Mouse (Mus musculus) hindlimb bud, embryonic 11.5 days (tissue): ENCODE results near the gene Ipo13.

Experiments
- DNase-seq: peaks from one replicate; pipeline ENCODE4 v3.0.0-alpha.2; 2012; ENCODE audit warnings: low read depth, low spot score; ENCODE audit errors: extremely low spot score

The Ipo13 gene

DNA sequence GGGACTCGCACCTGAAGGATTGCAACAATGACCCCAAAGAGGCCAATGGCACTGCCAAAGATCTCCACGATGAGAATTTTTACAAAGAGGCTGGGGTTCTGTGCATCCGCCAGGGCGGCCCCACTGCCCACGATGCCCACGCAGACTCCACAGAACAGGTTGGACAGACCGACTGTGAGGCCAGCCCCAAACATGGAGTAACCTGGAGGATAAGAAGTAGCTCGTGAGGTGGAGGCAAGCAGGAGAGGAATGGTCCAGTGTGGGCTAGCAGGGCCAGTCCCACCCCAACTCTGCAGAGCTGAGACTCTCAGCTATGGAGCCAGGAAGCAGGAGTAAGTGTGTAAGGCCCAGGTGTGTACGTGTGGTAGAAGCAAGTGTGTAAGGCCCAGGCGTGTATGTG lies 29.7 kb downstream of the Ipo13 start:
- no peak for DNase-seq

DNA sequence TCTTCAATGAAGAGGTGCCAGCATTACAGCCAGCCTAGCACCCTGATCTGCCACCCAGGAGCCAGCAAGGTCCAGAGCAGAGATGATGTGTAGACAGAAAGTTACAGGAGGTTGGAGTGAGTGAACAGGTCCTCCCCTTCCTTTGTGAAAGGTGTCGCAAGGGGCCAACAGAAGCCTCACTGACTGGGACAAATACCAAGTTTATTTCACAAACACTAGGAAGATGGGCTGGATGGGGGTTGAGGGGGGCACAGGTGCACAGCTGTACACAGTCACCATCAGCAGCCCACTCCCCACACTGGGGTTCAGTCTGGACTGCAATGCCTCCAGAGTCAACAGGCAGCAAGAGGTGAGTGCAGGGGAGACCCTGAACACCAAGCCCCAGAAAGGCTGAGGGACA lies 30.7 kb downstream of the Ipo13 start:
- DNase-seq: no peak

DNA sequence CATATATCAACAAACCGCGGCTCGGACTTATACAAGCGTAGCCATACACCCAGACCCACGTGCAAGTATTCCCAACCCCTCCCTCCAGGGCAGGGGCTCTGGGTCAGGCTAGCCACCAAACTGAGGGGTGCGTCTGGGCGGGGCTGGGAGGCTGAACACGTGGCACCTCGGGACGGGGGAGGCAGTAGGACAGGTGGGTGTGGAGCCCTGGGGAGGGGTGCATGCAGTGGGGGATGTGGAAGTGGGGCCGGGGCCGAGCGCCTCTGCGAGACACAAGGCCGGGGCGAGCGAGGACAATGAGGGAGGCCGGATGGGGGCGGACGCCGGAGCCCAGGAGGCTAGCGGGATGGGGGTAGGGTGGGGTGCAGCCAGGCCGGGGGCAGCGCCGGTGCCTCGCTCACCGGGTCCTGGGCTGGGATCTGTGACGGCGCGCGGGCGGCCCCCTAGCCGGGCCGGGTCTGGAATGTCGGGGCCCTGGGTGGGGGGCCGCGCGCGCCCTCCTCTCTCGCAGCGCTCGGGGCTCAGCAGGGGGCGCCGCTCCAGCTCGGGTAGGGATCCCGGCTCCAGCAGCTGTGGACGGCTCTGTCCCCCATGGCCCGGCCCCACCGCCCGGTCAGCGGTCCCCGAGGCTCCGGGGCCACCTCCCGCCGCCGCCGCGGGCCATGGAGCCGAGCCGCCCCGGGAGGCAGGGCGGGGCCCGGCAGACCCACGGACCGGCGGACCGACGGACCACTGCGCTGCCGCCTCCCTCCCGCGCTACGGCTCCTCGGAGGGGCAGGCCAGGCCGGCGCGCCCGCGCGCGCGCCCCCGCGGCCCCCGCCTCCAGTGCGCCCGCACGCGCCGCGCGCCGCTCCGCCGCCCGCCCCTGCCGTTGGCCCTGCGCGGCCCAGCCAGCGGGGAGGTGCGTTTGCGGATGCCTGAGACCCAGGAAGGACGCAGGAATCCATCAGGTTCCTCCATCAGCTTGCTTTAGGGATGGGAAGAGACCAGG lies 31.8 kb downstream of the Ipo13 start, which contains the start of gene B4galt2:
Gene B4galt2 (minus strand): TSS at position 787 of the 991 bp plus-strand sequence.
- DNase-seq: no peak

DNA sequence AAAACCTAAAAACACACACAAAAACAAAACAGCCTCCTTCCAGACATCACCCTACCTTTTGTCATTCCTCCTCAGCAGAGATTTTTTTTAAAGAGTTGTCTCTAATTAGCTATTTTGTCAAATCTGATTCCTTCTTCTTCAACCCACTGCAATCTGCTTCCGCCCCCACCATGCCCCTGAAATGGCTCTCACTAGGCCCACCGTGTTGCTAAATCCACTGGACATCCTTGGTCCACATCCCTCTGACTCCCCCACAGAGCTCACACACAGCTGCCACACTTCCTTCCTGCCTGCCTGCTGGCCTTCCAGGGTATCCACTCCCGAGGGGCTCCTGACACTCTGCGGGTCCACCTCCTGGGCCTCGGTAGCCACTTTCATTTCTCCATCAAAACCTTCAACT lies 36.1 kb downstream of the Ipo13 start:
- no peak for DNase-seq

DNA sequence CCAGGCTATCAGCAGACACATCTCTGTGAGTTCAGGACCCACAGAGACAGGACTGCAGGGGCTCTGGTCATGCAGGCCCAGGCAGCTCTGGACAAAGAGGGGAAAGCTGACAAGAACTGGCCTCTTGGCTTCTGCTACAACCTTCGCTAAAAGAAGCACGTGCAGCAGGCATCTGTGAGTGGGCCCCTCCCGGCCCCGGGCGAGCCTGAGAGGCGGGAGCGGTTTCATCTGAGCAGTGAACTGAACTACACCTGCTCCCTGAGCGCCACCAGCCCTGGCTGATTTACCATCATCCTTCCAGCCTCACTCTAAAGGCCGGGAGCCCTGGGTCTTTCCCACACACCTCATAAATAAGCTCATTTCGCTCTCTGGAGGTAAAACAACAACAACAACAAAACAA lies 36.5 kb downstream of the Ipo13 start:
- DNase-seq: no peak

DNA sequence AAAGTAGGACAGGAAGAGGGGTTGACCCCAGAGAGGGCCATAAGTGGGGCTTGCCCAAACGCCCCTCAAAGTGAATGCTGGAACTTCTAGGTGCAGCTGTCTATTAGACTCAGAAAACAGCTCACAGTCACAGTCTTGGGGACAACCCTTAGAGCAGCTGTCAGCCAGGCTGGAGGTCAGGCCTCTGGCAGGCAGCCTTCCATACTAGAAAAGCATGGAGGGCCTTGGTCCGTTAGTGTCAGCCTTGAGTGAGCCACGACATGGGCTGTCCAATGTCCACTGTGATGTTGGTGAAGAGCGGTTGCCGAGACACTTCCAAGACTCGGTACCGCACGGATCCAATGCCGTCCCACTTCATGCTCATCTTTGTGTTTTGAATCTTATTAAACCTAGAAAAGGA lies 41.2 kb downstream of the Ipo13 start:
- DNase-seq: no peak

DNA sequence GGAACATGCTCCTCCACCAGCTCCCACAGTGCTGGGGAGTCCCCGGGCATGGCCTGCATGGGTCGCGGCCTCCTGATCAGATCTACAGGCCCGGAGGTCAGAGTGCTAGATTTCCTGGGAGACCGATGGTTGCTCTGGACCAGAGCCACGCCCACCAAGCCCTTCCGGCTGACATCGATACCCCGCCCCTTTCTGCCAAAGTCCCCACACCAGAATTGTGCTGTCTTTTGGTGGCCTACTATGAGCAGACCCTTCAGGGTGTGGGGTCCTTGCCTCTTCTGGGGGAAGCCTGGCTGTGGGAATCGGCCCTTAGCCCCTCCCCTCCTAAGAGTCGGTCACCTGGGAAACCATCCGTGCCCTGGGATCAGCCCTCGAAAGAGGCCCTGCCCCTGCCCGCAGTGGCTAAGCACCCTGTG lies 42.3 kb downstream of the Ipo13 start, which contains the start of gene Ccdc24:
Gene Ccdc24 (minus strand): TSS at position 87 of the 416 bp plus-strand sequence.
- DNase-seq: no peak

DNA sequence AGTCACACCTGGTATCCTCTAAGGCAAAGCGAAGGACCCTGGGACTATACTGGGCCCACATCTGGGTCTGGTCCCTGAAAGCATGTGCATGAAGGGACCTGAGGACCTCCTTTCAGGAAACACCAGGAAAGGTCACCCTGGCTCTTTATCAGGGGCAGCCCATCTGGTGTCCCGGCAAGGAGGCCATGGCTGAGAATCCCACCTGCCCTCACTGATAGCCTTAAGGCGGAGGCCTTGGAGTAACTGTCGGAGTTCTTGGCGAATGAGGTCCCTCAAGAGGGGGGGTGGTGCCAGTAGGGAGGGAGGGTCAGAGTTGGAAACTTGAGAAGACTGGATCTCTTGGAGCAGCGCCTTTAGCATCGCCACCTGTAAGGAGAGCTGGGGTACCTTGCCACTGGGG lies 43.0 kb downstream of the Ipo13 start:
- no peak for DNase-seq

DNA sequence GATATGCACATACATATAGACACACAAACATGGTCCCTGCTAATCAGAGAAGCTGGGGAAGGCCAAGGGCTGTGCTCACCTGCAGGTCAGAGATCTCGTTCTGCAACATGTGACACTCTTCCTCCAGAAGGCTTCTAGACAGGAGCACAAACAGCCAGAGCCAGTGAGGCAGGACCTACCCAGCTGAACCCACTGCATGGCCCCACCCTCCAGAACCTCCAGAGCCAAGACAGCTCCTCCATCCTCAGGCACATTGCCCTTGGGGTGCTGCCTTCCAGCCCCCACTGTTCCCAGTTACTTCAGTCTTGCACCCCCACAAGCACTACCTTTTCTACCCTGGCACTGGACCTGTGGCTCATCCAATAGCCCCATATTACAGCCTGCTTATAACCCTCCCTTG lies 44.4 kb downstream of the Ipo13 start:
- DNase-seq: no peak

DNA sequence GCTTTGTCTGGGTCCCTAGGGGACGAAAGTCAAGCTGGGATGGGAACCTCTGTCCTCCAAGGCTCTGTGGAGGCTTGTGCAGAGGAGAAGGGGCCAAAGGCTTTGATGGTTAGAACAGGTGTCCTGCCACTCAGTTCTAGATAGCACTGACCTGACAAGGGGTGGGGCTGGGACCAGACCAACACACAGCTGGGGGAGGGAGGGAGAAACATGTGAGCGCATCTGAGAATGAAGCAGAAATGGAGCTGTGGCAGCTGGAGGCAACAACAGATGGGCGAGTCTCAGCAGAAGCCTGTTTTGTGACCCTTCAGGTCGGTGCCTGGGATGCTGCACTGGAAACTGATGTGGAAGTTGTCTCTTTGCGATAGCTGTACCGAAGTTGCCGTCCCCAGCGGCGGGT lies 45.5 kb downstream of the Ipo13 start:
- DNase-seq: no peak

DNA sequence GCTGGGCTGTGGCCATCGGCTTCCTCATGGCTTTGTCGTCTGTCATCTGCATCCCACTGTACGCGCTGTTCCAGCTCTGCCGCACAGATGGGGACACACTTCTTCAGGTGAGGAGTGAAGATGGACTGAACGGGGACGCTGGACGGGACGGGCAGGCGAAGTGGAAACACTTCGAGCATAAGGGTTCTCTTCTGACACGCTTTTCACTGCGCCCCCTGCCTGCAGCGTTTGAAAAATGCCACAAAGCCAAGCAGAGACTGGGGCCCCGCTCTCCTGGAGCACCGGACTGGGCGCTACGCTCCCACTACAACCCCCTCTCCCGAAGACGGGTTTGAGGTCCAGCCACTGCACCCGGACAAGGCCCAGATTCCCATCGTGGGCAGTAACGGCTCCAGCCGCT lies 47.0 kb downstream of the Ipo13 start:
- DNase-seq: no peak

DNA sequence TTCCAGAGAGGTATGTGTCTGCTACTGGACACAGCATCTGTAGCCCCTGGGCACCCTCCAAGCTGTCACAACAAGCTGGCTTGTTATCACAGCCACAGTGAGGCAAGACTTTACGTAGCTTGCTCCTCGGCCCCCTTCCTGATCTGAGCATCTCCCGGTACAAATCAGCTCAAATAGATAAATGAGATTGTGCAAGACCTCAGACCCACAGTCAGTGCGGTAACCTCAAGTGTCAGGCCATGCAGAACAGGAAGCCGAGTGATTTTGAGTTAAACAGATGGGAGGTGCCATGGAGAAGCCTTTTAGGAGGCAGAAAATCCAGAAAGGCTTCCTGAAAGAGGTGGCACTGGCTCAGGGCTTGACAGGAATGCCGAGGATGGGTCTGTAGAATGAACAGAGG lies 47.8 kb downstream of the Ipo13 start:
- DNase-seq: no peak

DNA sequence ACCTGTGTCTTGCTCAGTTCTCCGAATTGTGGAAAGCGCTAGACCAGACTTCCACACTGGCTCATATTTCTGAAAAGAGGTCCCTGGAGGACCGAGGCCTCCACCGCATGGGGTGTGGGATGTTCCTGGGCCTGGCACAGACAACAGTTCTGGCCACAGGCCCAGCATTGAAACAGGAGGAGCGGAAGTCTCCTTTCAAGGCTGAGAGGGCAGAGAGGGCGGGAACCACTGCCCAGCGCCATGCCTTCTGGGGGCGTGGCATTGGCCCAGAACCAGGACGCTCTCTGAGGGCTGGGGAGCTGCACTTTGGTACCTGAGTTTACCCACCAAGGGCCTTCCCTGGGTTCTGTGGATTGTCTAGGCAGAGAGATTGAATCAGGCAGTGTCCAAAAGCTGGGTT lies 48.7 kb downstream of the Ipo13 start:
- no peak for DNase-seq

DNA sequence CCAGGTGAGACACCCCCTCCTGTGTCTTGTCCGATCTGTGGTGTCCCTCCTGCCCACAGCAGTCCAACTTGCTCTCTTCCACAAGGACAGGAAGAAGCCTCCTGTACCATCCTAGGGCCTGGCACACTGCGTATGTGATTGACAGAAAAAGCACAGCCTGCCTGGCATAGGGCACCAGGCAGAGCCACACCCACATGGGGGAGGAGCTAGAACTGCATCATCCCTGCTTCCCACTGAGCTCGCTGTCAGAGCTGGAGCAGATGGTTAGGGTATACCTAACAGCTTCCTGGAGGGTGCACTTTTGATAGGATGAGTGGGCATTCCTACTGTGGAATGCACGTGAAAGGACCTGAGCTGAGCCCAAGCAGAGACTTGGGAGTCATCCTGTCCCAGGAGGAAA lies 52.0 kb downstream of the Ipo13 start:
- no peak for DNase-seq

DNA sequence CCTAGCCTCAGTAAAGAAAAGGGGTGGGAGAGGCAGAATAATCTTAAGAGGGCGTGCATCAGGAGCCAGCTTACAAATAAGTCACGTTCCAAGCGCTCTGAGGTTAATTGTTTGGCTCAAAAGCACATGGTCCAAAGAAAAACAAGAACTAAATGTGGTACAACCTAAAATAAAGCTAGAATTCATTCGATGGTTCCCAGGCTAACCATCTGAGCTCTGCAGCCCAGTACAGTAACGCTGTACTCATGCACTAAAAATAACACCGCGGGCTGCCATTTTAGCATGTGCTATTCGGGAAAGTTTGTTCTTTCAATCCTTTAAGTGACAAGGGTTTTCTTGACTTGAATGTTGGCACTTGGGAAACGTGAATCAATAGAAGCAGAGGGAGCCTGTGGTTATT lies 54.2 kb downstream of the Ipo13 start:
- DNase-seq: no peak

DNA sequence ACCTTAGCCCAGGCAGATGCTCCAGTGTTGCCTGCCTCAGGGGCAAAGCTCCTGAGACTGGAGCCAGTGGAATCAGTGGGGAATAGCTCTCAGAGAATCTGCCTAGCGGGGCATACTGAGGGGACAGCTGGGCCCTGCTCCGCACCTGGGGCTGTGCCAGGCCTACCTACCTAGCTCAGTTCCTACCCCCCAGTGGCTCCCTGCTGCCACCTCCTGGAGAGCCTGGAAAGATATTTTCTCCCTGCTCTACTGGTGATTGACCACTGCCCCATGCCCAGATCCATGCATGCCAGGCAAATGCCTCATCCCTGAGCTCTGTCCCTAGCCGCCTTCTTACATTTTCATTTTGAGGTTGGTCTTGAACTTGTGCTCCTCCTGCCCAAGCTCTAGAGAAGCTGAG lies 56.0 kb downstream of the Ipo13 start:
- DNase-seq: no peak

DNA sequence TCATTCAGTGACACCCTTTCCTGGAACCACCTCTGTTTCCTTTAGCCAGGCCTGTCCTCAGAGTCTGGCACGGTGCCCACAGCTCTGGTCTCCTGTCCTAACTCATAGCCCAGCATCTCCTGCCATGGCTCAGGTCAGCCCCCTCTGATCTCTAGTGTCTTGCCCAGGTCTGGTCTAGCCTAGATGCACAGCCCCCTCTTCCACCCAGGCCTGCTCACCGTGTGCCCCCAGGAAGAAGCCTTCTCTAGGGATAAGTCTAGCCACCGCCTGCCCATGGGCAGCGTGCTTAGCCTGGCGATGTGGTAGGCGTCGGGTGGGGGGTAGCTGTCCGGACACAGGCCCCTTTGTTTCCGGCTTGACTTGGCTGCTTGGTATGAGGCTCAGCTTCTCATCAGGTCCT lies 59.7 kb downstream of the Ipo13 start:
- no peak for DNase-seq

DNA sequence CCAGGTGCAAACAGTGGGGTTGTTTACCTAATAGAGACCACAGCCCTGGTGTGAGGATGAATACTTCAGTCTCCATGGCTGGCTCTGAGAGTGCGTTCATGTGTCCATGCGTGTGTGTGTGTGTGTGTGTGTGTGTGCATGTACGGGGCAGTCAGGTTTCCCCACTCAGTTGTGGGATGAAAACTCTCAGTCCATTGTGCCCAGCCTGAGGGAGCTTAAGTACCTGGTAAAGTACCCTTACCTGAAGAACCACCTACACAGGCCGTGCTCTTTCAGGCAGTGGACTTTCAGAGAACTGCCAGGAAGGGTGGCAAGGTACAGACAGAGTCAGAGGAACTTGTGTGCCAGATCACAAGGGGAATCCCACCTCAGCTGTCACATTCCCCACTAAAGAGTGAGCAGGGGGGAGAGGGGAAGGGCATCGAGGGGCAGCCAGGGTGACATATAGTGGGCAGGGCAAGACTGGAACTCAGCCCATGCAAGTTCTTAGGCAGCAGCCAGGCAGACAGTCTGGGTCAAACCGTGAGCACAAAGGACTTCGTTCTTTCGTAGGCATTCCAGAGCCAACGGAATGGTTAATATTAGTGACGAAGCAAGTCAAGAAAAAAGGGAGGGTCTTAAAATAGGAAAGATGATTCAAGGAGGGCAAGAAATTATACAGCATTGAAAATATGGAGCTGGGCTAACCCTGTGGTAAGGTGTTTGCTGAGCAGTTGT lies 62.5 kb downstream of the Ipo13 start:
- no peak for DNase-seq

DNA sequence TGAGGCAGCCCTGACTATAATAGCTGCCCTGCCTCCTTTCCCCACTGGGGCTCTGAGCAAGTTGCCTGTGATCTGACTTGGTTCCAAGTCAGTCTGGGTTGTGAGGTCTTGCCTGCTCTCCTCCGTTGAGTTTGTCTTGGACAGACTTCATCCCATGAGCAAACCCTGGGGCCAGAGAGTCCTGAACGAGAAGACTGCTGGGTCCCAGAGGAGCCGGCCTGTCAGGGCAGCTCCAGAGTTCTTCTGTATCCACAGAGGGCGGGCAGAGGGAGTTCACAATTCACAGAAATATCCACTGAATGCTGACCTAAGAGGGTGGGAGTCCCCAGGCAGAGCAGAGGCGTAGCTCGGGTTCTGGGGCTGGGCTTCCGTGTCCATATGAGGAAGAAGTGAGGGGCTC lies 63.9 kb downstream of the Ipo13 start:
- DNase-seq: no peak

DNA sequence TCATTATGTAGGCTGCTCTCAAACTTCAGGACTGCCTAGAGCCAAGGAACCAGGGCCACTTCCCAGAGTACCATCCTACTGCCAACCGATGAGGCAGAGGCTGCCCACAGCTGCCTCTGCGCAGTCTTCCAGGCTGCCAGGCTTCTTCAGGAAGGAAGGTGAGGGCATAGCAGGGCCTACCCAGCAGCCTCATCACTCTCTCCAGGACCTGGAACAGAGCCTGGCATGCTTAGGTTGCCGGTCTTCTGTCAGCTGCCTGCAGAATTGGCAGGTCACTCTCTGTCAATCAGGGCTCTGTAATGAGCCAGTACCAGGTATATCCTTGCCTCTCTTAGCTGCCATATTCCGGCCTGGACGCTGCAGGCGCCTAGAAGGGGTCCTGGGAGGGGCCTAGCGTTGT lies 64.6 kb downstream of the Ipo13 start:
- no peak for DNase-seq

DNA sequence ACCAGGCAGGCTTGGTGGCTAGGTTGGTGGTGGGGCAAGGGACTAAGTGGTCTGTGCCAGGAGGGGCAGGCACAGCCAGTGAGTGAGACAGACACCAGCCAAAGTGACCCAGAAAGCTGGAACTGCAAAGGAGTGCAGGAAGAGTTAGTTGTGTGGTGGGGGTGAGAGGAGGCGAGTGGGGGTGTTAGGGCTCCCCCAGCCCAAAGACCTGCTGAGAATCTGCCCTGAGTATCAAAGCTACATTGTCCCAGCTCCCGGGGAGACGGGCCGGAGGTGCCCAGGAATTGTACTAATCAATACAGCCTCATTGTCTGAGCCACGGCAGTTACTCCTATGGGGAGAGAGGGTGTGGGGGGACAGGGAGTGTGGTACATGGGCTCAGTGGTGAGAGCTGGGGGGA lies 65.3 kb downstream of the Ipo13 start:
- no peak for DNase-seq

DNA sequence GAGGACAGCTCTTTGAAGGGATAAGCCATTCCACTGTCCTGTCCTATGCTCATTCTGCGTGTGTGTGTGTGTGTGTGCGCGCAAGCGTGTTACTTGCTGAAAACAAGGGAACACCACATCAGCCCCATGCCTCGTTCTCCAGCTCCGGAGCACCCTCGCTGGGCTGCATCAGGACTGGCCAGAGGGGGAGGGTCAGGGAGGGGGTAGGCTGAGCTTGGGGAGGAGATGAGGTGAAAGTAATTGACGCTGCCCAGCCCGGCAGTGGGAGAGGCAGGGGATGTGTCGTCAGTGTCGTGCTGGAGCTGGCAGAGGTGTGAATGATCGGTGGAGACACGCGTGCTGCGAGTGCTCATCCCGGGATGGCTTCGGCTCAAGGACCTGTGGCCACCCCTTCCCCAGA lies 65.7 kb downstream of the Ipo13 start:
- no peak for DNase-seq
